Mouse (Mus musculus) T-helper 17 cell (primary cell): Measurements from ENCODE around the gene Oprl1.

Experiments used
- in situ Hi-C, 2 experiments: fragments of 300-600 bp; cut with MboI, MseI; formaldehyde crosslinking; loops; 1 replicate in 1 of 2; 2 replicates in 1 of 2; pipeline ENCODE4 v1.15.1; 2025; ENCODE audit warnings: high pct_unique_total_duplicates in 2 of 2

The Oprl1 gene

DNA sequence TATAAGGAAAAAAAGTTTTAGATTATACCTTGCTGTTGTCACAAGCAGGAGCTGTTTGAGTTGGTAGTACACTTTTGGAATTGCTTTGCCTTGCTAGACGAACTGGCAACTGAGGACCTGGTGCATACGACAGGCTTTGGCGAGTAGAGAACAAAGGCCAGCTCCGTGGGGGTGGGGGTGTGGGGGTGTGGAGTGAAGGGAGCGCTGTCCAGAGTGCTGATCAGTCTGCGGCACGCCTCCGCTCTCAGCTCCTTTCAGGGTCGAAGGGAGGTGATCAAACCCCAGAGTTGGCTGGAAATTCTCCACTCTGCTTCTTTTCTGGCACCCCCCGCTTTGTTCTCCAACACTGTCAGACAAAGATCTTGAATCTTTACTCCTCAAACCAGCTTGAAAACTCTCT, 49.8 kb downstream of the Oprl1 start:
- in situ Hi-C loops = no loop called here

DNA sequence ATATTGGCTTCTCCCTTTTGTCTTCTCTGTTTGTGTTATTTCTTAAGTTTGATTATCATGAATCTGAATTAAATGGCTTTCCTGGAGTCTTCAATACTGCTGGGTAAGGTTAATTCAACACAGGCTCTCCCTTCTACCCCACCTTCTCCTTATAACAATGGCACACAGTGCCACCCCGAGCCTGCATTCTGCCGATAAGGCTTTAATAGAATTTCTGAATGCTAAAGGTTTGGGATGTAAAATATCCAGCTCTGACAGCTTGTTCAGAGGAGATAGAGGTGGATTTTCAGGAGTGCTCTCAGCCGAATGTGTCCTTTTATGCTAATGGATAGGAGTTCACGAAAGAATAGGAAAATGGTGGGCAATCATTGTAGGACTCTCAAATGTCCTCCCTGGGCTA, 50.4 kb downstream of the Oprl1 start:
- in situ Hi-C loops = no loop called here

- in situ Hi-C loops = no loop called here
These were observed 52.1 kb downstream of the Oprl1 start for GRCm38 (mm10) chr2:181766672-181767557.

DNA sequence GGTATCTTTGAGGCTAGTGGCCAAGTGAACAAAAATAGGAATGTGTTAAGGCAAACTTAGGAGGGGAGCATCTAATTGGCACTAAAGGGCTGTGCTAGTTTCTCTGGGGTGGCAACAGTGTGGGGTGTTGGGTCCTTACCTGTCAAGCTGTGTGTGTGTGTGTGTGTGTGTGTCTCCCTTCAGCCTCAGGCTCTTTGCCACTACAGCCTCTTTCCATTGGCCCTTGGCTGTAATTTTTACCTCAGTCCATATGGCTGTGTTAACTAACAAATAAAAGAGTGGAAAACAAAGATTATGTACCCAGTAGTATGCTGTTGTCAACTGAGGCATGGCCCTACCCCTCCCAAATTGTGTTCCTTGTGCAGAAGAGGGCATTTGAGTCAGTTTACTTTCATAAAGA, 53.6 kb downstream of the Oprl1 start:
- in situ Hi-C loops = no loop called here

DNA sequence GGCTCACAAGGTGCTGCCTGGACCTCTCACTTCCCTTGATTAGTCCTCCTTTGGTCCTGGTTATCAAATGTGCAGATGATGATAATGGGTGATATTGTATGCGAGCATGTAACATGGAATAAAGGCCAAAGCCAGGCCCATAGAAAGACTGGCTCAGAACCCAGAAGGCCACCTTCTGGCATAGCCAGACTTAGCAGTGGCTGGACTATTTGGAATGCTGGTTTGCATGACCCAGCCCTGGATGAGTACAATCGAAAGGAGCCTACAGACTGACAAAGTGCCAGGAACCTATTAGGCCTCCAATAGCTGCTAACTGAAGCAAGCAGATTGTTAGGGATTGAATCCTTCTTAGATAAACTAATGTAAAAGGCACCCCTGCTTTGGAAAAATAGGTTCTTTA, 54.6 kb downstream of the Oprl1 start:
- in situ Hi-C loops = no loop called here
